Mouse (Mus musculus) embryonic fibroblast, embryonic 13.5 days (primary cell): ENCODE measurements around the gene Cfap44.

Experiments used
- CTCF ChIP-seq: IDR thresholded peaks from 2 replicates; pipeline ENCODE4 v1.5.1; 2011; ENCODE audit warnings: mild to moderate bottlenecking, control low read depth, low read length, moderate library complexity, borderline replicate concordance; ENCODE audit not compliant: insufficient read depth
- POLR2A ChIP-seq: IDR thresholded peaks from 2 replicates; pipeline ENCODE4 v1.6.1; 2011; ENCODE audit warnings: low read depth, mild to moderate bottlenecking, control low read depth, low read length, moderate library complexity

DNA sequence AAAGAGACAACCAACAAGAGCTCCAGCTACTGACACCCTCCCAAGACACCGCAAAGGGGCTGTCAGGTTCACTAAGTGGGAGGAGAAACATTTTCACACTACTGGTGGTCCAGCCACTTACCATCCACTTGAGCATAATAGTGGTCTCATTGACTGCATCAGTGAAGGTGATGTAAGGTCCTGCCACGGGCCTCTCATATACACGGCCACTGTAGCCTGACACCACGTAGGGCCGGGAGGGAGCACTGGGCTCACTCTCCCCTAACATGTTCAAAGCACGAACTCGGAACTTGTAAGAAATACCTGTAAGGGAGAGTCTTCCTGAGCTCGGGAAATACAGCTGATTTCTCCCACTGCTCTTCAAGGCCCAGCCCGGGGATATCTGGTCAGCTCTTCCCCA is 96.5 kb downstream of the Cfap44 start:
- TF ChIP-seq CTCF, result no peak
- no peak for TF ChIP-seq POLR2A
